Mouse (Mus musculus): ENCODE data around the gene Axin1.

DNA sequence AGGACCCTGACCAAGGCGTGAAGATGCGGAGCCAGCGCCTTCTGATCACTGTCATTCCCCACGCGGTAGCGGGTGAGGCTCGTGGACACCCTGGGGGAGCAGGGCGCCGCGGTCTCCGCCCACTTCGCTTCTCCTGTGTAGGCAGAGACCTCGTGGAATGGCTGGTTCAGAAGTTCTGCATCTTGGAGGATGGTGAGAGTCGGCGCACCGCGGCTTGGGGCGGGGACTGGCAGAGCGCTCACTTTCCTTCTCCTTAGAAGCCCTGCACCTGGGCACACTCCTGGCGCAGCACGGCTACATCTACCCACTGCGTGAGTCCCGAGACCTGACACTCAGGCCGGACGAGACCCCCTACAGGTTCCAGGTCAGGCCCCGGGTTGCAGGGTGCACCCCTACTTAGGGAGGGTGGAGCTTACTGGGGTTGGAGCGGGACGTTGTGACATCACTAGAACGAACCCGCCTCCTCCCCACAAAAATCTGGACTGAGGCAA, 64.9 kb downstream of the Axin1 start:
- no peak for TF ChIP-seq TAL1 (IDR thresholded peaks at IDR 0.05; ENCODE audit: low read length)
- TF ChIP-seq GATA1 (IDR thresholded peaks at IDR 0.05; ENCODE audit: low read length): no peak

All from erythroblast, embryonic 14.5 days (primary cell).